Mouse (Mus musculus) hindbrain, embryonic 12.5 days (tissue): ENCODE measurements around the gene Ptges2. TPM values are rescaled to one million over a fixed set of nuclear protein-coding genes. Genes with fewer than 3 reads are reported as not detected.

Experiments
- ATAC-seq: fragments of 200-750 bp; cut with Nextera tagmentation; 2 replicates; pipeline ENCODE4 v1.8.0; 2017; ENCODE audit warnings: moderate TSS enrichment; ENCODE audit not compliant: low FRiP score
- H3K27ac ChIP-seq: fragments of 300-500 bp; sonication (generic); 2 replicates; pipeline ENCODE4 v1.5.1; 2016; ENCODE audit warnings: mild to moderate bottlenecking
- H3K27me3 ChIP-seq: fragments of 300-500 bp; sonication (generic); 2 replicates; pipeline ENCODE4 v1.6.1; 2016; ENCODE audit warnings: mild to moderate bottlenecking
- H3K36me3 ChIP-seq: fragments of 300-500 bp; sonication (generic); 2 replicates; pipeline ENCODE4 v1.6.1; 2016; ENCODE audit warnings: mild to moderate bottlenecking
- H3K4me1 ChIP-seq: fragments of 300-500 bp; sonication (generic); 2 replicates; pipeline ENCODE4 v1.6.1; 2016
- H3K4me2 ChIP-seq: fragments of 300-500 bp; sonication (generic); replicated peaks from 2 replicates; pipeline ENCODE4 v1.6.1; 2016; ENCODE audit warnings: mild to moderate bottlenecking
- H3K4me3 ChIP-seq: fragments of 300-500 bp; sonication (generic); 2 replicates; pipeline ENCODE4 v1.5.1; 2016; ENCODE audit warnings: mild to moderate bottlenecking
- H3K9ac ChIP-seq: fragments of 300-500 bp; sonication (generic); 2 replicates; pipeline ENCODE4 v1.6.1; 2016; ENCODE audit warnings: mild to moderate bottlenecking, moderate library complexity
- H3K9me3 ChIP-seq: fragments of 300-500 bp; sonication (generic); replicated peaks from 2 replicates; pipeline ENCODE4 v1.6.1; 2016; ENCODE audit warnings: mild to moderate bottlenecking
- WGBS: fragments of 180-500 bp; shearing (Covaris S2); methylation state at CpG from one replicate; pipeline ENCODE4 v1.1.7; 2016; 5-methylcytosine and 5-hydroxymethylcytosine counted together
- polyA plus RNA-seq: library from polyadenylated mRNA; unstranded; fragments of >200 nt; fragmentation: Nextera tagmentation; extraction: Ambion mirVana; gene quantifications from 2 replicates; pipeline ENCODE4 v1.2.1, GENCODE M21; 2016

The Ptges2 gene
- polyA plus RNA-seq, 1 experiment from 2014 or later: 34.5 TPM

DNA sequence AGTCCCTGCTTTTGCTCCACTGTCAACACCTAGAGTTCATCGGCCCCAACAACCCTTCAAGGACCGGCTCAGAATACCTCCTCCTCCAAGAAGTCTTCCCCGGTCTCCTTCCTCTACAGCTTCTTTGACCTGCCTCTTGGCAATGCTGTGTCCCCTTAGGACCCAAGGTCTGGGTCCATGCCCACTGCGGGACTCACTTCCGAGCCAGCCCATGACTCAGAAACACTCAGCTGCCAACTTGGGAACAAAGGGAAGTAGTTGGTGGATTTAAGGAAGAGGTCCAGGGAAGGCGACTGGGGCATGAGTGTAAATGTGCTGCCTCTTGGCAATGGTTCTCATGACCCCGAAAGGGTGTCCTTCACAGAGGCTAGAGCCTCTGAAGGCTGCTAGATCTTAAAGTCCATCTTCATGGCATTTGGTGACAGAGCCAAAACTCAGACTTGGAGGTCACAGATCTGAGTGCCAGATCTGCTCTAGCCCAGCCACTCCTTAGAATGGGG is 15.6 kb upstream of the Ptges2 start:
- no peak overlapping the region for H3K9ac ChIP-seq
- 92% methylated on average over 7 of the region's 7 CpGs for WGBS
- no peak overlapping the region for H3K4me3 ChIP-seq
- H3K36me3 ChIP-seq: peaks cover 48% of the 10 kb centered on the region
- ATAC-seq: no peak
- H3K27me3 ChIP-seq: peaks cover 25% of the 10 kb centered on the region; the same call in 1 of the 2 replicates
- no peak overlapping the region for H3K4me2 ChIP-seq
- peaks cover 12% of the 10 kb centered on the region for H3K4me1 ChIP-seq
- no peaks in the 10 kb centered on the region for H3K9me3 ChIP-seq
- H3K27ac ChIP-seq: no peak overlapping the region

DNA sequence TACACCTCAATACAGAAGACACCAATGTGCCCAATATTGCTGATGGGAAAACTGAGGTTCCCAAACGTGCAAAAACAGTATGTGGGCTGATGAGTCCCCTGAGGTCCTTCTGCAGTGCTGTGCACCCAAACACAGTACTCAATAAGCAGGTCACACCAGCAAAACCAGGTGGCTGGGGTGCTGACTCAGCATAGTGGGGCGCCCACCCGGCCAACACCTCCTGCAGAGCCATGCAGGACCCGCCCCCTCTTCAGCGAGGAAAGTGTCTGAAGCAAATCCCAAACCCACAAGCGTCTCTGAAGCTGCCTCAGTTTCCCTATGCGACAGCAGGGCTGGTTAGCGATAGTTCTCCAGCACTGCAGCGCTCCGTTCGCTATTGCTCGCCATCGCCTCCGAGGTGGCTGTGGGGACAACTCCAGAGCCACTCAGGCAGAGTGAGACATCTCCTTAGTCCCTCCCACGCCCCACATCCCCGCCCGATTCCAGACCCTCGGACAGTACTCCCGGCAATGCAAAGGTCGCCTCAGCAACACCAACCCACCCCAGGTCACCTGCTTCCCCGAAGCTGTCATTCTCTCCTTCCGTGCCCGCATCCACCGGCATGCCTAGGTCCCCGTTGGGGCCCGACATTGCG is 14.4 kb upstream of the Ptges2 start:
- Histone ChIP-seq H3K9ac (peak overlapping the region; percentile 68), H3K4me1 (peaks cover 12% of the 10 kb centered on the region), H3K36me3 (peaks cover 36% of the 10 kb centered on the region), H3K27ac (peak overlapping the region; percentile 41; the same call in 1 of the 2 replicates), H3K9me3 (no peaks in the 10 kb centered on the region), H3K4me3 (peak overlapping the region; percentile 66), H3K27me3 (peaks cover 25% of the 10 kb centered on the region; the same call in 1 of the 2 replicates), H3K4me2 (peak overlapping the region; percentile 92)
- under 1% methylated on average over 27 of the region's 27 CpGs for WGBS
- peak; percentile 55 for ATAC-seq

DNA sequence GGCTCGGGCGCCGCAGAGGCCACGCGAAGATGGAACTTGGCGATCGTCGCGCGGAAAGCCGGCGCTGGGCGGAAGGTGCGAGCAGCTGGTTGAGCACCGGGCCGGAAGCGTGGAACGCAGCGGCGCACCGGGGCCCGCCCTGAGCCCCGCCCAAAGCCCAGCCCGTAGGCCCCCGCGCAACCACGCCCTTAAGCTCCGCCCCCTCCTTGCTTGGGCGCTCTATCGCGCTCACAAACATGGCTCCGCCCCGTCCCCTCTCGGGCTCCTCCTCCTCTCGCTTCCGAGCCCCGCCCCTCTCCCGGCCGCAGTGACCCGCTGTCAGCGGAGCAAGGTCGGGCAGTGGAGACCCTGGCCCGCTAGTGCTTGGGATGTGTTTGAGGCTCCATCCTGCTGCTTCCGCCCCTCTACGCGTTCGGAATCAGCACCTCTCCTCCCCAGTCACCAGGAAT is 13.9 kb upstream of the Ptges2 start, which contains the start of gene 1110008P14Rik:
TSS of gene 1110008P14Rik (minus strand) at position 164 of the 449 bp plus-strand sequence.
- no peaks in the 10 kb centered on the region for H3K9me3 ChIP-seq
- H3K27me3 ChIP-seq: peaks cover 25% of the 10 kb centered on the region; the same call in 1 of the 2 replicates
- H3K4me2 ChIP-seq: peak within 1 kb of the TSS; percentile 92
- H3K9ac ChIP-seq: peak within 1 kb of the TSS; percentile 68
- H3K4me3 ChIP-seq: peak within 1 kb of the TSS; percentile 66
- peak; percentile 84 for ATAC-seq
- H3K36me3 ChIP-seq: peaks cover 31% of the 10 kb centered on the region
- H3K27ac ChIP-seq: peak within 1 kb of the TSS; percentile 41; the same call in 1 of the 2 replicates
- 0% methylated on average over 45 of the region's 47 CpGs for WGBS
- H3K4me1 ChIP-seq: peaks cover 12% of the 10 kb centered on the region

- Histone ChIP-seq H3K27ac (no peak overlapping the region), H3K4me1 (peaks cover 12% of the 10 kb centered on the region), H3K36me3 (peaks cover 22% of the 10 kb centered on the region), H3K27me3 (peaks cover 25% of the 10 kb centered on the region; the same call in 1 of the 2 replicates), H3K4me3 (no peak overlapping the region), H3K4me2 (no peak overlapping the region), H3K9ac (no peak overlapping the region), H3K9me3 (no peaks in the 10 kb centered on the region)
- ATAC-seq: no peak
- WGBS: 77% methylated on average over 2 of the region's 2 CpGs
Observed at GRCm38 (mm10) chr2:32382689-32383088, 13.0 kb upstream of the Ptges2 start.

GRCm38 (mm10) chr2:32387706-32388490 is 7.8 kb upstream of the Ptges2 start, which contains the start of gene Lcn2:
TSS of gene Lcn2 (minus strand) at chr2:32388252.
- H3K27me3 ChIP-seq: peaks cover 10% of the 10 kb centered on the region; the same call in 1 of the 2 replicates
- H3K36me3 ChIP-seq: no peaks in the 10 kb centered on the region
- H3K9me3 ChIP-seq: no peaks in the 10 kb centered on the region
- no peak within 1 kb of the TSS for H3K4me2 ChIP-seq
- ATAC-seq: no peak
- H3K9ac ChIP-seq: no peak within 1 kb of the TSS
- H3K27ac ChIP-seq: no peak within 1 kb of the TSS
- H3K4me1 ChIP-seq: no peaks in the 10 kb centered on the region
- no peak within 1 kb of the TSS for H3K4me3 ChIP-seq
- 71% methylated on average over 5 of the region's 5 CpGs for WGBS

DNA sequence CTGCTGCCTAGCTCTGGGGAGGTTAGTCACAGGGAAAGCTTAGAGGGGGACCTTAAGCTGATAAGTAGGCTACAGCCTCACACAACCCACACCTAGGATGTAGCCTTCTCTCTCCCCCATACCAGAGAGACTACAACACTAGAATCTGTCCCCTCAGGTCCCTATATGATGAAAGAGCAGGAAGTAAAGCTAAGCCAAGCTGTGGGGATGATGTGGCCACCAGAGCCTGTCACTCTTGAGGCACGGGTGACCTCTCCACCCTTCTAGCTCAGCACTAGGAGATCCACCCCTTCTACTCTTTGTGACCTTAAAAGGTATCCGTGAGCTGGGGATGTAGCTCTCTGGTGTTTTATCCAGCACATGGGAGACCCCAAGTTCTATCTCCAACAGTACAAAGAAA is 6.5 kb upstream of the Ptges2 start:
- Histone ChIP-seq H3K9ac (no peak overlapping the region), H3K4me2 (no peak overlapping the region), H3K27ac (no peak overlapping the region), H3K27me3 (no peaks in the 10 kb centered on the region), H3K9me3 (no peaks in the 10 kb centered on the region), H3K36me3 (no peaks in the 10 kb centered on the region), H3K4me1 (no peaks in the 10 kb centered on the region), H3K4me3 (no peak overlapping the region)
- no peak for ATAC-seq
- WGBS: 79% methylated on average over 2 of the region's 2 CpGs

DNA sequence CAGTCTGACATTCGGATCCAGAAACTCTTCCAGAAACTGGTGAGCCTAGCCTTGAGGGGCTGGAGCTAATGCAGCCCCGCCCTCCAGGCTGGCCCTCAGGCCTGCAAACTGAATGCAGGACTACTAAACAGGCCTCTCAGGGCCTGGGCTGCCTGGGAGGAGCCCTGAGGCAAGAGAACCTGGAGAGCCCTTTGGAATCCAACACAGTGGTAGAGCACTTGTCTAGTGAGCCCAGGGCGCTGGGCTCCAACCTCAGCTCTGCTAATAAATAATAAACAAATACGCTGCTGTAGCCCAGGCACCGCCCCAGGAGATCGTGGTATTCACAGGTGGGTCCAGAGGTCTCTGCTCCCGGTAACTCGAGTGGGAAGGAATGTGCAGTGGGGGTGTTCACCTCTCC is 4.8 kb upstream of the Ptges2 start:
- 81% methylated on average over 8 of the region's 8 CpGs for WGBS
- H3K9ac ChIP-seq: 0 out of 2 replicates have a peak overlapping the region, but pooled peaks have one; percentile 18
- H3K36me3 ChIP-seq: no peaks in the 10 kb centered on the region
- ATAC-seq: no peak
- H3K27ac ChIP-seq: no peak overlapping the region
- no peaks in the 10 kb centered on the region for H3K27me3 ChIP-seq
- H3K4me3 ChIP-seq: no peak overlapping the region
- H3K4me2 ChIP-seq: no peak overlapping the region
- H3K9me3 ChIP-seq: no peaks in the 10 kb centered on the region
- H3K4me1 ChIP-seq: peaks cover 4% of the 10 kb centered on the region

GRCm38 (mm10) chr2:32392063-32392462 is 3.6 kb upstream of the Ptges2 start:
- ATAC-seq: no peak
- Histone ChIP-seq H3K27ac (no peak overlapping the region), H3K4me2 (no peak overlapping the region), H3K4me1 (peaks cover 8% of the 10 kb centered on the region), H3K4me3 (no peak overlapping the region), H3K27me3 (no peaks in the 10 kb centered on the region), H3K9ac (no peak overlapping the region), H3K9me3 (no peaks in the 10 kb centered on the region), H3K36me3 (no peaks in the 10 kb centered on the region)
- WGBS: 82% methylated on average over 5 of the region's 5 CpGs

- H3K36me3 ChIP-seq: peaks cover 3% of the 10 kb centered on the region; the same call in 1 of the 2 replicates
- H3K4me2 ChIP-seq: peak overlapping the region; percentile 83
- H3K4me3 ChIP-seq: peak overlapping the region; percentile 67
- H3K27me3 ChIP-seq: no peaks in the 10 kb centered on the region
- peaks cover 16% of the 10 kb centered on the region for H3K4me1 ChIP-seq
- ATAC-seq: no peak
- 3% methylated on average over 8 of the region's 8 CpGs for WGBS
- peak overlapping the region; percentile 76 for H3K9ac ChIP-seq
- no peaks in the 10 kb centered on the region for H3K9me3 ChIP-seq
- peak overlapping the region; percentile 89 for H3K27ac ChIP-seq
Observed at GRCm38 (mm10) chr2:32394973-32395372, 723 bp upstream of the Ptges2 start.

DNA sequence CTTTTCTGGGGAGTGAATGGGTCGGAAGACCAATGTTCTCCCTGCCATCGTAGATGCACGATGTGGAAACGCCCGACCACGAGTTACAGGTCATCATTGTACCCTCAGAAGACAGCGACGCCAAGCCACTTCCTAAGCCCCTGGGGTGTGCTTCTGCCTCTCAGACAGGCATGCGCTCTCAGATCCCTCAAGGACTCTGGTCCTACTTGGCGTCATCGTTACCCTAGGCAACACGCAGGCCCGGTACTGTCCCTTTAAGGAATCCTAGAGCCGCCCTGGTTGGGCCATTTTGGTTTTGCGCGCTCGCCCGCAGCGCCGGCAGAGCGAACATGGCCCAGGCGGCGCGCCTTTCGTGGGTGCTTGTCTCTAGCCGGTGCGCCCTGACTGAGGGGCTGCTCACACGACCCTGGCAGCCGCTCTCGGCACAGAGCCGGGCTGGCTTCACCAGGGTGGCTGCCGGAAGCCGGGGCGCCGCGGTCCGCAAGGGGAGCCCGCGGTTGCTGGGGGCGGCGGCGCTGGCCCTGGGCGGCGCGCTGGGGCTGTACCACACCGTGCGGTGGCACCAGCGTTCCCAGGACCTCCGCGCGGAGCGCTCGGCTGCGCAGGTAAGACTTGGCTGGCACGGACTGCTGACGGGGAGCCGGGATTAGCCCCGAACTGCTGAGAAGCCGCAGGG is 388 bp downstream of the Ptges2 start:
- peaks cover 12% of the 10 kb centered on the region for H3K36me3 ChIP-seq
- H3K9me3 ChIP-seq: no peaks in the 10 kb centered on the region
- peak overlapping the region; percentile 83 for H3K4me2 ChIP-seq
- no peaks in the 10 kb centered on the region for H3K27me3 ChIP-seq
- peak; percentile 97 for ATAC-seq
- WGBS: under 1% methylated on average over 55 of the region's 59 CpGs
- H3K9ac ChIP-seq: peak overlapping the region; percentile 76
- H3K4me3 ChIP-seq: peak overlapping the region; percentile 67
- peak overlapping the region; percentile 89 for H3K27ac ChIP-seq
- H3K4me1 ChIP-seq: peaks cover 16% of the 10 kb centered on the region

GRCm38 (mm10) chr2:32396695-32397094 is 999 bp downstream of the Ptges2 start:
- 2% methylated on average over 15 of the region's 15 CpGs for WGBS
- no peak for ATAC-seq

More at GRCm38 (mm10) chr2:32396695-32397094, 999 bp downstream of the Ptges2 start:
- Histone ChIP-seq H3K4me1 (peaks cover 16% of the 10 kb centered on the region), H3K9me3 (no peaks in the 10 kb centered on the region), H3K4me3 (peak overlapping the region; percentile 67), H3K36me3 (peaks cover 18% of the 10 kb centered on the region), H3K4me2 (peak overlapping the region; percentile 83), H3K27ac (peak overlapping the region; percentile 89; the same call in 1 of the 2 replicates), H3K9ac (peak overlapping the region; percentile 76), H3K27me3 (no peaks in the 10 kb centered on the region)
